Mouse (Mus musculus) bone marrow, adult 2 months (tissue): Measurements from ENCODE around the gene Gga3. TPM values are rescaled to one million over a fixed set of nuclear protein-coding genes. Genes with fewer than 3 reads are reported as not detected.

Experiments used
- H3K27ac ChIP-seq: fragments of 200-500 bp; 2 replicates; pipeline ENCODE4 v1.5.1; 2012; ENCODE audit warnings: low read depth, mild to moderate bottlenecking, control low read depth, inconsistent platforms, low read length; ENCODE audit not compliant: control insufficient read depth, poor library complexity, insufficient read depth
- H3K4me1 ChIP-seq: fragments of 200-500 bp; 2 replicates; pipeline ENCODE4 v1.6.1; 2011; ENCODE audit warnings: low read length; ENCODE audit not compliant: control insufficient read depth, insufficient read depth
- H3K4me3 ChIP-seq: fragments of 200-500 bp; replicated peaks from 2 replicates; pipeline ENCODE3; 2011; ENCODE audit warnings: mild to moderate bottlenecking, low read depth, low read length, control low read depth; ENCODE audit not compliant: control insufficient read depth
- CTCF ChIP-seq: fragments of 200-500 bp; IDR thresholded peaks from 2 replicates; pipeline ENCODE4 v1.5.1; 2011; ENCODE audit warnings: low read length, control low read depth; ENCODE audit not compliant: control insufficient read depth, insufficient read depth
- POLR2A ChIP-seq: fragments of 200-500 bp; IDR thresholded peaks from 2 replicates; pipeline ENCODE4 v1.6.1; 2011; ENCODE audit warnings: low read depth, mild to moderate bottlenecking, control low read depth, low read length, borderline replicate concordance; ENCODE audit not compliant: control insufficient read depth
- WGBS: fragments of 180-500 bp; shearing (Covaris S2); methylation state at CpG from one replicate; pipeline ENCODE4 v1.1.7; 2018; 5-methylcytosine and 5-hydroxymethylcytosine counted together
- polyA plus RNA-seq: library from polyadenylated mRNA; stranded (reverse); fragments of >200 nt; gene quantifications from 2 replicates; pipeline ENCODE4 v1.2.4, GENCODE M21; 2011; ENCODE audit warnings: low replicate concordance; ENCODE audit not compliant: missing spikeins, insufficient read depth, insufficient read length

The Gga3 gene
- polyA plus RNA-seq, 1 experiment: 69.6 TPM

DNA sequence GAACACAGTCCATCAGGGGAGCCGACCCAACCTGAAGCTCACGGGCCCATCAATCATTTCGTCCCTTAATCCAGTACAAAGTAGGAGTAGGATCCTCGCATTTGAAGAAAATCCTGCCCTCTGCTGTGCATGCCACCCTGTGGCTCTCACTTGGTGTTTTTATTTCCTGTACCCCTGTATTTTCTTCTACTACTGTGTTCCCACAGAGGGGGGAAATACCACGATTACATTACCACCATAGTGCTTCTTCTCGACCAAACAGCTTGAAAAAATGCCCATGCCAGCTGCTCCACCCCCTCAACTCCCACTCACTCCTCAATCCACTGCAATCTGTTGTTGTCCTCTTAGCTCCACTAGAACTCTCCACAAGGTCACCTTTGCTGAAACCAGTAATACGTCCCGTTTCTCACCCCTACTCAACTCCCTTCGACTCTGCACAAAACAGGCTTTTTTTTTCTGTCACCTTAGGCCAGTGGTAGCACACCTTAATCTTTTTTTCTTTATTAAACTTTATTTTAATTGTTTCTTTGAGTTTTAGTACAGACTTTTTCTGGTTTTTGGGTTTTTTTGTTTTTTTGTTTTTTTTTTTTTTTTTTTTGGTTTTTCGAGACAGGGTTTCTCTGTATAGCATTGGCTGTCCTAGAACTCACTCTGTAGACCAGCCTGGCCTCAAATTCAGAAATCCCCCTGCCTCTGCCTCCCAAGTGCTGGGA lies 66.8 kb downstream of the Gga3 start:
- TF ChIP-seq POLR2A (no peak), CTCF (no peak)
- Histone ChIP-seq H3K4me1 (peaks cover 1% of the 10 kb centered on the region; the same call in 1 of the 2 replicates), H3K4me3 (no peak overlapping the region), H3K27ac (peak overlapping the region; percentile 99)
- 68% methylated on average over 10 of the region's 10 CpGs for WGBS

DNA sequence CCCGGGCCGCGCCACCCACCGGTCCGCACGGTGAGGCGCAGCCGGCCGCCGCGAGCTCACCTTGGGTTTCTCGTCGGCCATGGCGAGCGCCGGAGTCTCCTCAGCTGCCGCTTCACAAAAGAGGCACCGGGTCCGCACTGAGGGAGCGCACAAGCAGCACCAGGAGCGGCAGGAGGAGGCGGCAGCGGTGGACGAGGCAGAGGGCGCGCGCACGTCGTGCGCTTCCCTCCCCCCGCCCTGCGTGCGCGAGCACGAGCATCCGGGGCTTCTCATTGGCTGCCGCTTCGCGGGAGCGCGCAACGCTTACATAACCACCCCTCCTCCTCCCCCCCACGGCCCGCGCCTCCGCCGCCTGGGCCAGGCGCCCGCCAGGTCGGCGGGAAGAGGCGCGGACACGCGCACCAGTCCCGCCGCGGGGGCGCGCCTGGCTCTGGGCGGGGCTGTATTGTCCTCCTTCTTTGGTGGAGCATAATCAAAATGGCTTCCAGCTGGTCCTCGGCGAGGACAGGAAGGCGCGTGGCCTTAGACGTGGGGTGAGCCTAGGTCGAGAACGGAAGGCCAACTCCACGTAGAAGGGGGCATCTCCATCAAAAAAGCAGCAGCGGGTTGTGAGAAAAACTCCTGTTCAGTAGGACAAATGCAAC lies 67.7 kb downstream of the Gga3 start, which contains the start of gene Sumo2:
Gene Sumo2 (minus strand): TSS at position 239 of the 644 bp plus-strand sequence.
- TF ChIP-seq POLR2A (peak; percentile 83; the same call in 1 of the 2 replicates), CTCF (no peak)
- Histone ChIP-seq H3K4me1 (peaks cover 1% of the 10 kb centered on the region; the same call in 1 of the 2 replicates), H3K4me3 (peak within 1 kb of the TSS; percentile 92), H3K27ac (peak within 1 kb of the TSS; percentile 99)
- WGBS: 1% methylated on average over 65 of the region's 70 CpGs

DNA sequence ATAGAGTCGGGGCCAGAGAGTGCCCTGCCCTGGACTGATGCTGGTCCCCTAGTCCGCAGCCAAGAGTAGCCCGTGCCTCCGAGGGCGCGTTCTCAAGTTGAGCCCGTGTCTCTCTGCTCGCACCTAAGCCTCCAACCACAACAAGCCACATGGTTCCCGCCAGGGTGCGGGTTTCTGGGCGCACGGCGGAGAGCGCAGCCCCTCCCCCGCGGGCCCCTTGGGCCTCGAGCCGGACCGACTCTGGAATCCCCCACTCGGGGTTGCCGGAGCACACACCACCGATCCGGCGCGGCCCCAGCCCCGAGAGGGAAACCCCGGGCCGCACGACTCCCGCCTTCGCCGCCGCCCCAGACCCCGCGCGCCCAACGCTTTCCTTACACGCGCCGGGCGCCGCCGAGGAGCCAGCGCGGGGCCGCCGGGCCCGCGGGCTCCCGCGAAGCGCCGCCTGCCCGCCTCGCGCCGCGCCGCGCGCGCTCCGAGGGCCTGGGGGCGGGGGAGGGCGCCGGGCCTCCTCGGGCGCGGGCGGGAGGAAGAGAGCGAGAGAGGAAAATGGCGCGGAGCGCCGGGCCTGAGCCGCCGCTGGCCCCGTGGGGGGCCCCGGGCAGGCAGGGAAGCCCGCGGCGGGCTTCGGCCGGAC lies 68.3 kb downstream of the Gga3 start:
- under 1% methylated on average over 84 of the region's 84 CpGs for WGBS
- H3K4me1 ChIP-seq: peaks cover 1% of the 10 kb centered on the region; the same call in 1 of the 2 replicates
- TF ChIP-seq POLR2A (no peak), CTCF (no peak)
- H3K4me3 ChIP-seq: peak overlapping the region; percentile 92
- H3K27ac ChIP-seq: peak overlapping the region; percentile 99

DNA sequence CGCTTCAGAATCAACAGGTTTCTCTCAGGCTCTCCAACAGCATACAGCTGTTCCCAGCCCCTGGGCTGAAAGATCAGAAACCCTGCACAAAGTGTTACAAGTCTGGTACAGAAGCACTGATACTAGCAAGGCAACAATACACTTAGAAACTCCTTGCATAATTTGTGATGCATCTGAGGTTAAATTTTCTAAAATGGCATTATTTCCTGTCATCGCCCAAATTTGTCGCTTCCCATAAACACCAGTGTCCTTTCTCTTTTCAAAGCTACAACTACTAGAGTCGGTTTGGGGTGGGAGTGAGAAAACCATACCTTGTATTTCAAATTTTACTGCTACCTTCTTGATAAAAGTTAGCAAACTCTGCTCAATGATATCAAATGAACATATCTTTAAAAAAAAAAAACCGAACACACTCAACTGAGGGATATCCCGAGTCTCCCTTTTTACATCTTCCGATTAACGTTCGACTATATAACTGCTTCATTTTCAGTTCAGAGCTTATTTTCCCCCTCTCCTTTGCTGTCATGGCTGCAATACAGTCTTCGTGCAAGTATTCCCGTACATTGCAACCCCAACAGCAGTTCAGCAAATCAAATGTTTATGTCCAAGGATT lies 69.0 kb downstream of the Gga3 start:
- Histone ChIP-seq H3K27ac (peak overlapping the region; percentile 99), H3K4me3 (peak overlapping the region; percentile 92), H3K4me1 (peaks cover 1% of the 10 kb centered on the region; the same call in 1 of the 2 replicates)
- 2% methylated on average over 11 of the region's 11 CpGs for WGBS
- TF ChIP-seq POLR2A: no peak
- no peak for TF ChIP-seq CTCF

Other genes with a start within 250 kb of the Gga3 start
- 3.4 and 4.3 TPM in 2 replicates for gene Hid1, start 236.3 kb downstream of the Gga3 start, polyA plus RNA-seq
- 1.4 and 3.1 TPM in 2 replicates for gene Cdr2l, start 222.1 kb downstream of the Gga3 start, polyA plus RNA-seq
- 31.1 and 51.9 TPM in 2 replicates for gene Mrpl58, start 200.3 kb downstream of the Gga3 start, polyA plus RNA-seq
- gene Atp5h, start 184.1 kb downstream of the Gga3 start, polyA plus RNA-seq: 316 and 521 TPM in 2 replicates
- gene Kctd2, start 183.9 kb downstream of the Gga3 start, polyA plus RNA-seq: 14.0 and 32.4 TPM in 2 replicates
- not detected in 2 replicates for gene Trim80, start 163.5 kb downstream of the Gga3 start, polyA plus RNA-seq
- 1.8 TPM in 1 of 2 replicates, not detected in the other for gene Slc16a5, start 141.6 kb downstream of the Gga3 start, polyA plus RNA-seq
- gene Armc7, start 128.4 kb downstream of the Gga3 start, polyA plus RNA-seq: 4.4 and 18.7 TPM in 2 replicates
- gene Nt5c, start 112.2 kb downstream of the Gga3 start, polyA plus RNA-seq: 47.5 and 56.4 TPM in 2 replicates
- 106 and 149 TPM in 2 replicates for gene Jpt1, start 89.7 kb downstream of the Gga3 start, polyA plus RNA-seq
- 188 and 202 TPM in 2 replicates for gene Sumo2, start 67.8 kb downstream of the Gga3 start, polyA plus RNA-seq
- 111 and 163 TPM in 2 replicates for gene Nup85, start 39.6 kb downstream of the Gga3 start, polyA plus RNA-seq
- gene Mrps7, start 126 bp downstream of the Gga3 start, polyA plus RNA-seq: 19.3 and 26.7 TPM in 2 replicates
- 65.8 and 86.0 TPM in 2 replicates for gene Mif4gd, start 8.9 kb upstream of the Gga3 start, polyA plus RNA-seq
- 9.3 and 23.0 TPM in 2 replicates for gene Slc25a19, start 24.2 kb upstream of the Gga3 start, polyA plus RNA-seq
- gene Grb2, start 104.5 kb upstream of the Gga3 start, polyA plus RNA-seq: 35.9 and 53.6 TPM in 2 replicates
- 12.0 and 25.5 TPM in 2 replicates for gene Tmem94, start 161.4 kb upstream of the Gga3 start, polyA plus RNA-seq
- gene Caskin2, start 209.6 kb upstream of the Gga3 start, polyA plus RNA-seq: 4.2 and 6.7 TPM in 2 replicates
- gene Tsen54, start 210.7 kb upstream of the Gga3 start, polyA plus RNA-seq: 10.3 and 11.6 TPM in 2 replicates
- 2.2 and 13.7 TPM in 2 replicates for gene Llgl2, start 220.0 kb upstream of the Gga3 start, polyA plus RNA-seq